Mouse (Mus musculus) heart, embryonic 10.5 days (tissue): Measurements from ENCODE around the gene Cngb1. TPM values are rescaled to one million over a fixed set of nuclear protein-coding genes. Genes with fewer than 3 reads are reported as not detected.

Source experiments
- DNase-seq: peaks from one replicate; pipeline ENCODE4 v3.0.0-alpha.2; 2017; ENCODE audit warnings: low spot score
- H3K27ac ChIP-seq: fragments of 300-500 bp; sonication (generic); 2 replicates; pipeline ENCODE4 v1.5.1; 2016; ENCODE audit warnings: mild to moderate bottlenecking
- H3K27me3 ChIP-seq: fragments of 300-500 bp; sonication (generic); 2 replicates; pipeline ENCODE4 v1.6.1; 2016; ENCODE audit warnings: mild to moderate bottlenecking; ENCODE audit not compliant: poor library complexity, insufficient read depth, severe bottlenecking
- H3K36me3 ChIP-seq: fragments of 300-500 bp; sonication (generic); 2 replicates; pipeline ENCODE4 v1.6.1; 2016; ENCODE audit warnings: mild to moderate bottlenecking, moderate library complexity
- H3K4me1 ChIP-seq: fragments of 300-500 bp; sonication (generic); 2 replicates; pipeline ENCODE4 v1.6.1; 2016; ENCODE audit warnings: mild to moderate bottlenecking
- H3K4me3 ChIP-seq: fragments of 300-500 bp; sonication (generic); 2 replicates; pipeline ENCODE4 v1.5.1; 2016; ENCODE audit warnings: mild to moderate bottlenecking, moderate library complexity
- H3K9me3 ChIP-seq: fragments of 300-500 bp; sonication (generic); 2 replicates; pipeline ENCODE4 v1.6.1; 2016; ENCODE audit warnings: mild to moderate bottlenecking, moderate library complexity
- WGBS: fragments of 180-500 bp; shearing (Covaris S2); methylation state at CpG from one replicate; pipeline ENCODE4 v1.1.7; 2016; 5-methylcytosine and 5-hydroxymethylcytosine counted together
- polyA plus RNA-seq: library from polyadenylated mRNA; unstranded; fragments of >200 nt; fragmentation: Nextera tagmentation; extraction: Ambion mirVana; gene quantifications from 2 replicates; pipeline ENCODE4 v1.2.1, GENCODE M21; 2016

The Cngb1 gene
- polyA plus RNA-seq, 1 experiment from 2014 or later = not detected

GRCm38 (mm10) chr8:95201491-95201890 is 104.9 kb downstream of the Cngb1 start:
- DNase-seq = no peak
- peaks cover 17% of the 10 kb centered on the region for H3K4me1 ChIP-seq
- no peak overlapping the region for H3K27ac ChIP-seq
- H3K4me3 ChIP-seq = no peak overlapping the region
- H3K27me3 ChIP-seq = no peaks in the 10 kb centered on the region
- no peaks in the 10 kb centered on the region for H3K36me3 ChIP-seq
- H3K9me3 ChIP-seq = no peaks in the 10 kb centered on the region
- WGBS = 69% methylated on average over 7 of the region's 7 CpGs

- Histone ChIP-seq H3K9me3 (no peaks in the 10 kb centered on the region), H3K4me1 (peaks cover 17% of the 10 kb centered on the region), H3K36me3 (no peaks in the 10 kb centered on the region), H3K27me3 (no peaks in the 10 kb centered on the region), H3K4me3 (no peak overlapping the region), H3K27ac (no peak overlapping the region)
- no peak for DNase-seq
- 77% methylated on average over 9 of the region's 9 CpGs for WGBS
Observed at GRCm38 (mm10) chr8:95200001-95200405, 106.4 kb downstream of the Cngb1 start.

DNA sequence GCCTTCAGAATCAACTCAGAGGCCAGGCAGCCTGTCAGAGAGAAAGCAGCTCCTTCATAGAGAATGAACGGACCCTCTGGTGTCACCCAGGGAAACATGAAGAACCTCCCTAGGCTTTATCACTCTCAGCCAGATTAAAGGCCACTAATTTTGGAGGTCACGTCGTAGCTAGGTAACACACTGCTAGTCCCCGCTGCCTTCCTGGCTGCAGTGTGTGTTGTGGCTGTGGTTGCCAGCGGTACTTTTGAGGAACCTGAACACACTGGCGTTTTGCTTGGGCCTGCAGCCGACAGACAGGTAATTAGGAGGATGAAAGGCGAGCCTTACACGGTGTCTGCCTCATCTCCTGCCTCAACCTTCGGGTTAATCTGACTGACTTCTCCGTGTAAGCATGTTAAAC is 110.7 kb downstream of the Cngb1 start:
- Histone ChIP-seq H3K27ac (no peak overlapping the region), H3K4me3 (no peak overlapping the region)
- WGBS = 49% methylated on average over 11 of the region's 11 CpGs

DNA sequence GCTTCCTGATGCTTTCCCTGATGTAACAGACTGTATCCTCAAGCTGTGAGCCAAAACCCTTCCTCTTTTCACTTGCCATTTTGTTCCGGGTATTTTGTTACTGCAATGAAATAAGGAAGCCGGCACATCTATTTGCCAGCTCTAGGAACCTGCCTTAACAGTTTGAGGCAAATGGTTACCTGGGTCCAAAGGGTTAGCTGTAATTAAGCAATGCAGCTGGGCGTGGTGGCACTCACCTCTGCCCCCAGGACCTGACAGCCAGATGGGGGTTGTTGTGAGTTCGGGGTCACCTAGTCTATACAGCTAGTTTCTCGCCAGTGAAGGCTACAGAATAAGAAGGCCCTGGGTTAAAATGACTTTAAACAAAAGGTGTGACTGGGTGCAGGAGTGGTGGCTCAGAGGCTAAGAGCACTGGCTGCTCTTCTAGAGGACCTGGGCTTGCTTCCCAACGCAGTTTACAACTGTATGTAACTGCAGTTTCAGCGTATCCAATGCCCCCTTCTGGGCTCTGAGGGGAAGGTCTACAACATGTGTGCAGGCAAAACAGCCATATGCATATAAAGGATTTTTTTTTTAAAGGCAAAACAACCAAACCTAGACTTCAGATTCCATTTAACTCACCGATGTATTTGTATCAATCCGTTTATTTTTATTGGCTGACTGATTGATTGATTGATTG is 114.7 kb downstream of the Cngb1 start:
- Histone ChIP-seq H3K4me1 (peaks cover 12% of the 10 kb centered on the region), H3K9me3 (no peaks in the 10 kb centered on the region), H3K36me3 (no peaks in the 10 kb centered on the region), H3K4me3 (no peak overlapping the region), H3K27ac (no peak overlapping the region), H3K27me3 (no peaks in the 10 kb centered on the region)
- DNase-seq = no peak
- WGBS = 84% methylated on average over 9 of the region's 9 CpGs

More for the DNA sequence above, 110.7 kb downstream of the Cngb1 start:
- no peaks in the 10 kb centered on the region for H3K27me3 ChIP-seq
- peaks cover 15% of the 10 kb centered on the region for H3K4me1 ChIP-seq
- no peaks in the 10 kb centered on the region for H3K36me3 ChIP-seq
- no peaks in the 10 kb centered on the region for H3K9me3 ChIP-seq
- no peak for DNase-seq

Other genes starting within 250 kb of the Cngb1 start
- gene Katnb1, start 225.4 kb downstream of the Cngb1 start, polyA plus RNA-seq = 25.8 and 29.8 TPM in 2 replicates
- 13.9 and 15.3 TPM in 2 replicates for gene Kifc3, start 103.8 kb downstream of the Cngb1 start, polyA plus RNA-seq
- not detected in 2 replicates for gene Tepp, start 4.0 kb upstream of the Cngb1 start, polyA plus RNA-seq
- gene Zfp319, start 25.4 kb upstream of the Cngb1 start, polyA plus RNA-seq = 7.5 TPM in 2 replicates
- gene Usb1, start 25.7 kb upstream of the Cngb1 start, polyA plus RNA-seq = 31.5 and 33.0 TPM in 2 replicates
- gene Mmp15, start 45.7 kb upstream of the Cngb1 start, polyA plus RNA-seq = 30.9 and 50.2 TPM in 2 replicates
- gene Cfap20, start 128.3 kb upstream of the Cngb1 start, polyA plus RNA-seq = 126 and 129 TPM in 2 replicates
- 7.4 and 11.5 TPM in 2 replicates for gene Csnk2a2, start 183.5 kb upstream of the Cngb1 start, polyA plus RNA-seq
- 1.4 and 2.2 TPM in 2 replicates for gene Ccdc113, start 227.5 kb upstream of the Cngb1 start, polyA plus RNA-seq